Comparison of ENCODE assay signal across 26 mouse cellular contexts in genomic region chr15:95758069-95758468, GRCm38 (mm10). TPM values are rescaled to one million over a fixed set of nuclear protein-coding genes. Genes with fewer than 3 reads are reported as not detected.
DNase-seq lines count a peak whose midpoint lies in the region; ATAC-seq and TF ChIP-seq lines count a peak whose summit lies in the region.
"Had no signal": no experiment of that assay in that cellular context is flagged by ENCODE, and none has a peak within 500 bp of the region (broad histone marks: within the 10 kb centered on the region; RNA-seq: fewer than 3 reads in every experiment).

No protein-coding gene starts in this region.

- no peak for TF ChIP-seq POLR2A in thymus, adult 2 months (IDR thresholded peaks at IDR 0.05; ENCODE audit: control insufficient read depth, extremely low read depth, insufficient read depth, low read length, poor library complexity)

- H3K4me2 ChIP-seq in heart, embryonic 16.5 days (ENCODE audit: low read depth, low read length), result no peak overlapping the region
- H3K4me2 ChIP-seq in hindbrain, embryonic 16.5 days (ENCODE audit: low read length), result no peak overlapping the region
- H3K4me2 ChIP-seq: heart, embryonic 12.5 days; heart, embryonic 15.5 days; hindbrain, embryonic 13.5 days had no signal

- H3K27ac ChIP-seq in heart, embryonic 16.5 days (ENCODE audit: low read length), result peak overlapping the region; percentile 45
- peak overlapping the region; percentile 94 for H3K27ac ChIP-seq in thymus, adult 2 months (ENCODE audit: control insufficient read depth, insufficient read depth, low read length)
- no peak overlapping the region for H3K27ac ChIP-seq in hindbrain, embryonic 16.5 days (ENCODE audit: low read depth, low read length)
- H3K27ac ChIP-seq: heart, embryonic 15.5 days; hindbrain, embryonic 10.5 days; hindbrain, embryonic 13.5 days; hindbrain, postnatal 0 days had no signal

- WGBS in heart, embryonic 16.5 days, result 78% methylated on average over 5 of the region's 5 CpGs
- WGBS in thymus, adult 2 months, result 61% methylated on average over 5 of the region's 5 CpGs
- 84% methylated on average over 5 of the region's 5 CpGs for WGBS in hindbrain, embryonic 16.5 days

- H3K27me3 ChIP-seq in heart, embryonic 16.5 days (ENCODE audit: control insufficient read depth, insufficient read depth, low read length), result peaks cover 4% of the 10 kb centered on the region; the same call in 1 of the 2 replicates
- no peaks in the 10 kb centered on the region for H3K27me3 ChIP-seq in thymus, adult 2 months (ENCODE audit: control insufficient read depth, insufficient read depth, low read length)
- no peaks in the 10 kb centered on the region for H3K27me3 ChIP-seq in hindbrain, embryonic 16.5 days (replicated peaks; ENCODE audit: control insufficient read depth, insufficient read depth, low read length)

- no peaks in the 10 kb centered on the region for H3K9me3 ChIP-seq in heart, embryonic 16.5 days (replicated peaks; ENCODE audit: control insufficient read depth, low read length)
- H3K9me3 ChIP-seq in hindbrain, embryonic 16.5 days (ENCODE audit: control insufficient read depth, low read length), result 0 out of 2 replicates have a peak, but pooled peaks cover 2% of the 10 kb centered on the region
- H3K9me3 ChIP-seq: heart, embryonic 12.5 days; heart, embryonic 15.5 days; hindbrain, embryonic 10.5 days; hindbrain, embryonic 13.5 days had no signal

- H3K36me3 ChIP-seq in heart, embryonic 16.5 days (ENCODE audit: control insufficient read depth, insufficient read depth), result no peaks in the 10 kb centered on the region
- H3K36me3 ChIP-seq in thymus, adult 2 months (ENCODE audit: control insufficient read depth, insufficient read depth, low read length), result no peaks in the 10 kb centered on the region
- no peaks in the 10 kb centered on the region for H3K36me3 ChIP-seq in hindbrain, embryonic 16.5 days (ENCODE audit: control insufficient read depth, insufficient read depth, low read length)
- H3K36me3 ChIP-seq: heart, embryonic 12.5 days; heart, embryonic 15.5 days; hindbrain, embryonic 10.5 days; hindbrain, embryonic 13.5 days had no signal

- no peak overlapping the region for H3K4me3 ChIP-seq in heart, embryonic 16.5 days (ENCODE audit: low read length)
- H3K4me3 ChIP-seq in thymus, adult 2 months (ENCODE audit: control insufficient read depth, insufficient read depth, low read length), result no peak overlapping the region
- H3K4me3 ChIP-seq in hindbrain, embryonic 16.5 days (ENCODE audit: low read length), result no peak overlapping the region
- H3K4me3 ChIP-seq: heart, embryonic 12.5 days; heart, embryonic 15.5 days; hindbrain, embryonic 10.5 days; hindbrain, embryonic 13.5 days had no signal

- DNase-seq in heart, adult 9 months (ENCODE audit: low spot score in 2 of 2), result no peak
- DNase-seq in thymus, adult 2 months, result no peak
- no peak for DNase-seq in thymus, adult 18-20 months
- DNase-seq in thymus, postnatal 0 days (ENCODE audit: low spot score), result peak; percentile 43
- DNase-seq in thymus, postnatal 4 days, result peak; percentile 49
- no peak for DNase-seq in frontal cortex, postnatal 36 days (ENCODE audit: low spot score in 2 of 2)
- DNase-seq: adrenal gland, adult 2 months; adrenal gland, postnatal 14 days; cerebellum, adult 18-20 months; cerebellum, adult 9-10 months; cerebellum, postnatal 14 days; forebrain, postnatal 0 days; gastrocnemius, postnatal 10 days; gastrocnemius, postnatal 36 days; heart, adult 11 months; heart, postnatal 36 days had no signal

- ATAC-seq in heart, embryonic 16.5 days (replicated peaks; ENCODE audit: extremely low read depth, insufficient read depth, low FRiP score), result no peak
- no peak for ATAC-seq in hindbrain, embryonic 16.5 days
- ATAC-seq: forebrain, embryonic 14.5 days; hindbrain, postnatal 0 days; inflammation-experienced regulatory T-cells, adult 6 months; Patski had no signal

- no peak for TF ChIP-seq CTCF in thymus, adult 2 months (IDR thresholded peaks at IDR 0.05; ENCODE audit: borderline replicate concordance, control insufficient read depth, extremely low read depth, insufficient read depth, low read length, poor library complexity)

- no peaks in the 10 kb centered on the region for H3K4me1 ChIP-seq in heart, embryonic 16.5 days (ENCODE audit: control insufficient read depth, insufficient read depth, low read length)
- H3K4me1 ChIP-seq in thymus, adult 2 months (replicated peaks; ENCODE audit: control insufficient read depth, insufficient read depth, low read length), result peaks cover 24% of the 10 kb centered on the region
- H3K4me1 ChIP-seq in hindbrain, embryonic 16.5 days (ENCODE audit: control insufficient read depth, insufficient read depth, low read depth, low read length), result no peaks in the 10 kb centered on the region
- H3K4me1 ChIP-seq: heart, embryonic 12.5 days; heart, embryonic 15.5 days; hindbrain, embryonic 10.5 days; hindbrain, embryonic 13.5 days had no signal

- H3K9ac ChIP-seq in heart, embryonic 16.5 days (ENCODE audit: low read length), result no peak overlapping the region
- H3K9ac ChIP-seq in hindbrain, embryonic 16.5 days (ENCODE audit: low read depth, low read length), result no peak overlapping the region
- H3K9ac ChIP-seq: forebrain, postnatal 0 days; heart, embryonic 12.5 days; heart, embryonic 15.5 days; hindbrain, embryonic 13.5 days had no signal

RNA-seq across cellular contexts. Expression of gene Ano6, which starts 32.6 kb away (rescaled TPM):
- 32.3 and 34.4 TPM in 2 replicates for polyA plus RNA-seq in heart, embryonic 16.5 days (2015; fragmentation: Nextera tagmentation; extraction: Ambion mirVana)
- polyA plus RNA-seq in thymus, adult 2 months (2012; rRNA removed), result 104 and 130 TPM in 2 replicates
- 97.9 and 104 TPM in 2 replicates for polyA plus RNA-seq in thymus, postnatal 0 days (2015; fragmentation: Nextera tagmentation; extraction: Ambion mirVana)
- 25.0 and 30.6 TPM in 2 replicates for polyA plus RNA-seq in hindbrain, embryonic 16.5 days (2015; fragmentation: Nextera tagmentation; extraction: Ambion mirVana)

Comparison
In these comparisons a context has a peak if more than half of its experiments do, and no peak if none do; other contexts are left out.
1. DNase-seq: peak in thymus, postnatal 0 days (single experiment) and thymus, postnatal 4 days (single experiment); none in heart, adult 9 months (0 of 2), thymus, adult 2 months (single experiment), thymus, adult 18-20 months (0 of 2) and frontal cortex, postnatal 36 days (0 of 2).